Mouse (Mus musculus) ovary, postnatal 36 days (tissue): ENCODE data around the gene Rexo5.
A peak's percentile ranks its signal among the peaks of the same experiment; 100 is the strongest.

Experiments used
- DNase-seq: peaks from one replicate; pipeline ENCODE4 v3.0.0; 2022; ENCODE audit warnings: low spot score, mixed read lengths

Rexo5 gene

DNA sequence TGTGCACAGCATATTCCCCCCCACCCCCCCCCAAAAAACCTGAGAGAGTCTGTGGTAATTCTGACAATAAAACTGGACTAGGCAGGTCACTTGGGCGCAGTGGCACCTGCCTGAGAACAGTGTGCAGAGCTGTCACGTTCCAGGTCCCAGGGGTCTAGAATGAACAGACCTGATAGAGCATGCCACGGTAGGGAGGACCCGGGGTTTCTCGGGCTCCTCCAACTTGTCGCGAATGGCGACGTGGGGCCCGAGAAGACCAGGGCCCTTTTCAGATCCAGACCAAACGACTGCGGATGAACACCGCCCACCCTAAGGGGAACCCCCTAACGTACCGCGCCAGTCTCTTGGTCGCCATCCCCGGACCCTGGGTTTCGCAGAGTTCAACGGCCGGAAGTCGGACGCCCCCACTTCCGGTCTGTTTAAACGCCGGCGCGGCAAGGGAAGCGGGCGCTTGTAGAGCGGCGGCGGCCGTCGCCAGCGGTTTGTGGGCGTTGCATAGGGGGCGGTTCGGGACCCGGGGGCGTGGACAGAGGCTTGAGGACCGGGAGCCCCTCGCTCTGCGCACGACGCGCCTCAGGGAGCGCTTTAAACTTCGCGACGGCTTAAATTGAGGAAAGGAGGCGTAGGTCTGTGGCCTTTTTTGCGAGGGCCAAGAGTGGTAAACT is at the start of gene Rexo5, which contains the start of gene Eri2:
TSS of gene Rexo5 (plus strand) at position 421 of the 665 bp plus-strand sequence.
TSS of gene Eri2 (minus strand) at position 473 of the 665 bp plus-strand sequence.
- DNase-seq: peak; percentile 89

GRCm38 (mm10) chr7:119744321-119744720 is 49.5 kb upstream of the Rexo5 start:
- peak; percentile 24 for DNase-seq

DNA sequence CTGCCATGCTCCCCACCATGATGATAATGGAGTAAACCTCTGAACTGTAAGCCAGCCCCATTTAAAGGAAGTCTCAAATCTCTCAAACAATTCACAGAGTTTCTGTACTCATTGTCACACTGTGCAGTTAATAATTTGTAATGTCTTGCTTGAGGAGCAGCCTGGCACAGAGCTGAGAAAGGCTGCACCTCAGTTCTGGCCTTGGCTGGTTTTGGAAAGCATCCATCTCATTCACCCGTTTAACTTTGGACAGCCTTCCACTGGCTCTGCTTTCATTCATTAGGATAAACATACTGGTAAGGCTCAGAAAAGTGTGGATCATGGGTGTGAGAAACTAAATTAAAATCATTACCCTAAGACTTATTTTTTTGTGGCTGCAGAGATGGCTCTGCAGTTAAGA is 47.9 kb upstream of the Rexo5 start:
- no peak for DNase-seq

GRCm38 (mm10) chr7:119748761-119749160 is 45.0 kb upstream of the Rexo5 start:
- no peak for DNase-seq

- no peak for DNase-seq
Measured at GRCm38 (mm10) chr7:119749942-119750341, 43.9 kb upstream of the Rexo5 start.

GRCm38 (mm10) chr7:119753696-119754095 is 40.1 kb upstream of the Rexo5 start:
- no peak for DNase-seq

GRCm38 (mm10) chr7:119760527-119760951 is 33.3 kb upstream of the Rexo5 start, which contains the start of gene Acsm3:
TSS of gene Acsm3 (plus strand) at chr7:119760923.
- DNase-seq: no peak

DNA sequence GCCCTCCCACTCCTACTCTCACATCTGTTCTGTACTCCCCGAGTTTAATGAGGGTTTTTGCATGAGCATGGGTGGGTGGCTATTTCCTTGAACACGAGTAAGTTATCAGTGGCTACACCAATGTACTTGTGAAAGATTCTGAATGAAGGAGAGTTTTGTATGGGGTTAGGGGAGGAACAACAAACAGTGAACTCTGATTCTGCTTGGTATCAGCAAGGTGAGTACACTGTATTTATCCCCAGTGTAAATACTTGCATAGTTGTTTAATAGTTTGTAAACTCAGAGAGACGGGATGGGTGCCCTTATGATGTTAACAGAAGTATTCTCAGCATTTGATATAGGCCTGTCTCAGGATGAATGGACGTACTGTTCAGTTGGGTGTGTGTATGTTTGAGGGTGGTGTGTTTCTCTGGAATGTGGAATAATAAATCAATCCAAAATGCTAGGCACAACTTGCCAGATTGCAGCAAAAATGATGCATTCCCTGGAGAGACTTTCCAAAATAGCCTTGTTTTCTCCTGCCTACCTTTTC is 31.6 kb upstream of the Rexo5 start:
- no peak for DNase-seq

GRCm38 (mm10) chr7:119764377-119764776 is 29.4 kb upstream of the Rexo5 start:
- no peak for DNase-seq

DNA sequence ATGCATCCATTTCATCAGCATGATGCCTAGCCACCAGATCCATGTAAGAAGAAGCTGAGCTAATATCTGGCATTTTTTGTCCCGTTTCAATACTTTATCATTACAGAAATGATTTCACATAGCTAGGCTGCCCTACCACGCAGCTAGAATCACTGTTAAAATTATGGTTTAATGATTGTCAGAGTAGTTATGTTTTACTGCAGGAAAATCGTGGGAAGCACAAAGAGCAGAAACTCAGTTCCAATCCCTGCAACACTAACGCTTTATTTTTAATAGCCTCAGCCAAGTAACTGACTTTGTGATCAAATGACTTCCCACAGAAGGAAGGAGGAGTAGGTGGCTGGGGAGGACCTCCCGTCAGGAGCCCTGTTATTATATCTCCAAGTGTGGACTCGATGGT is 26.8 kb upstream of the Rexo5 start:
- no peak for DNase-seq

DNA sequence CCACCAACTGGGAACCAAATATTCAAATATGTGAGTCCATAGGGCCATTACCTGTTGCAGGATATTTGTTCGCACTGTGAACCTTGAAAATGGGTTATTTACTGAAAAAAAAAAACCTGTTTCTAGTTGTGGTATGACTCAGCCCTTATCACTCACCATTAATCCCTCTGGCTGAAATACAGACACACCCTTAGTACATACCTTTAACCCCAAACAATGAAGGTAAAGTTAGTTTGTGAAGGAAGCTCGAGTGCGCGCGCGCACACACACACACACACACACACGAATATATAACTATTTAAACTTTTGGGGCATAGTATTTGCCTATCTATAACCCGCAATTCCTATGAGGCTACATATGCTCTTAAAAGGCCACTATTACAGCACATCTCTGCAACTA is 23.9 kb upstream of the Rexo5 start:
- DNase-seq: no peak

GRCm38 (mm10) chr7:119783453-119783852 is 10.4 kb upstream of the Rexo5 start:
- peak; percentile 14 for DNase-seq

- DNase-seq: no peak
Measured at GRCm38 (mm10) chr7:119784908-119785307, 8.9 kb upstream of the Rexo5 start.

DNA sequence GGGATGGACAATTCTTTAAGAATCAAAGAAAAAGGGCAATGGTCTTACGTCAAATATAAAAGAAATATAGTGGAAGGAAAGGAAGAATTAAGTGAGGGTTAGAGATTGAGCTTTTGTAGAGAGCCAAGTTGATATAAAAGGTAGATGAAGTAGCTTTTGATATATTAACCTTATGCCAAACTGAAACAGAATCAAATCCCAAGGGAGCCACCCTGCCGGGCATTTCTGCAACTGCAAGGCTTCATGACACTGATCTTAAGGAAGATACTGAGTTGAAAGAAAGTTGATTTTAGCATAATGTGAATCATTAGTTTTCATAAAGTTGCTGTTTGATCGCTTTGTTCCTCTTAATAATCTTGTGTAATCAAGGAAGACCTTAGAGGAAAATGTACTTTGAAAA is 4.8 kb upstream of the Rexo5 start:
- DNase-seq: no peak

- no peak for DNase-seq
Measured at GRCm38 (mm10) chr7:119794251-119794638, 439 bp downstream of the Rexo5 start.

GRCm38 (mm10) chr7:119795311-119795710 is 1.5 kb downstream of the Rexo5 start:
- DNase-seq: no peak

DNA sequence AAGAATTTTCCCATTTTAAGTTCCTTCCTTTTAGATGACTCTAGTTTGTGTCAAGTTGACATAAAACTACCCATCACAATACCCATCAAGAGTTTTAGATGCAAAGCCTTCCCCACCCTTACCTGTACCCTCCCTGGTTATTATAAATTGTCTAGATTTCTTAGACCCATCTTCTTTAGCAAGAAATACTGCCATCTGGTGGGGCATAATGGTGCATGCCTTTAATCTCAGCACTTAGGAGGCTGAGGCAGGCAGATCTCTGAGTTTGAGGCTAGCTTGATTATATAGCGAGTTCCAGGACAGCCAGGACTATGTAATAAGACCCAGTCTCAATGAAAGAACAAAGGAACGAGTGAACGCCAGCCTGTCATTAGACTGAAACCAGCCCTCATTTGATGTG is 6.7 kb downstream of the Rexo5 start:
- DNase-seq: no peak

DNA sequence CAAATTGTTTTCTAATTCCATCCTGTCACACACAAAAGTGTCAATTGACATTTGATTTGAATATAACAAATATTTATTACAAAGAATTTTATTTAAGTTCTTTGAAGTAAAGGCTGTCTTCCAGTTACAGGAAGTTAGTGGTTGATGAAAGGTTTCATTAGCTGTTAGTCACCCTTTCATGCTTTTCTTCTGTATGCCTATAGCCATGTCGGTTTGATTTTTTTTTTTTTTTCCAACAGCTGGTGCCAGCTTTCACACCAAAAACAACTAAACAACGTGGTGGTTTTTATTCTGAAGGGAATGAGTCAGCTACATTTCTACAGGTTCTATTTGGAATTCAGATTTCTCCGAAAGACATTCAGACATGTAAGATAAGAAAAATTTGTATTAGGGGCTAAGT is 7.2 kb downstream of the Rexo5 start:
- no peak for DNase-seq

DNA sequence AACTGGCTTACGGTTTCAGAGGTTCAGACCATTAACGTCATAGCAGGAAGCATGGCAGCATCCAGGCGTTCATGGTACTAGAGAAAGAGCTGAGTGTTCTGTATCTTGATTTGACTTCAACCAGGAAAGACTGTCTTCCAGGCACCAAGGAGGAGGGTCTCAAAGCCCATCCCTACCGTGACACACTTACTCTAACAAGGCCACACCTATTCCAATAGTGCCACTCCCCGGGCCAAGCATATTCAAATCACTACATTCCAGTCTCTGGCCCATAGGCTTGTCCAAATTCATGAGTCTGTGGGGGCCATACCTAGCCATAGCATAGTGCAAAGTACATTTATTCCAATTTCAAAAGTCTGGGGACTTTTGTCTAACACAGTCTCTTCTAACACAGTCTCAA is 13.6 kb downstream of the Rexo5 start:
- no peak for DNase-seq

- DNase-seq: no peak
Measured at GRCm38 (mm10) chr7:119808723-119809122, 14.9 kb downstream of the Rexo5 start.

- no peak for DNase-seq
Measured at GRCm38 (mm10) chr7:119835371-119835770, 41.6 kb downstream of the Rexo5 start.

GRCm38 (mm10) chr7:119835996-119836777 is 42.4 kb downstream of the Rexo5 start:
- no peak for DNase-seq

DNA sequence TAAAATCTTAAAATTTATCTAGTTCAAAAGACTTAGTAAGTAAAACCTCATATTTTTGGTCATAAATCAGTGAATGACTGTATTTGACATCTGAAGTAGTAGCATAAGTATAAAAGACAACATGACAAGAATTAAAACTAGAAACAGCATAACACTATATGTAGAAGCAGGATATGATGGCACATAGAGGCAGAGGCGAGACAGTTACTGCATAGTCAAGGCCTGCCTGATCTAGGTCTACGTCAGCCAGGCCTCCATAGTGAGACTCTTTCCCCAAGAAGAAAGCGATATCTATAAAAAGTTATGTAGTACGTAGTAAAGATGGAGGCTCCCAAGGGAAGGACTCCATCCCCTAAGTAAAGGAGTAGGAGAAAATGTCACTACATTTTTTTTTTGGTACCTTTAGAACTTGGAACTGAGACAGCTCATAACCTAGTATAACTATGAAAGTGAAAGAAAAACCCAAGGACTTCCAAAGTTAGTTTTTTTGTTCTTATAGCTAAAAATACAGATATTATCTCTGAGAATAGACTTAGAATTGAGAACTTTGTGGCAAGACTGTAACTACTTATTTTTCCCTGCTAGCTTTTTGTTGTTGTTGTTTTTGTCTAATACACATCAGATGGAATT is 48.1 kb downstream of the Rexo5 start:
- DNase-seq: no peak
